Mouse (Mus musculus): ENCODE results near the gene Gm2022. TPM values are rescaled to one million over a fixed set of nuclear protein-coding genes. Genes with fewer than 3 reads are reported as not detected.

The Gm2022 gene
- polyA plus RNA-seq, 1 experiment from 2014 or later: not detected

Other genes with a start within 250 kb of the Gm2022 start
- not detected in 2 replicates for gene Gm21319, start 119.6 kb upstream of the Gm2022 start, polyA plus RNA-seq (2014; fragmentation: Nextera tagmentation; extraction: Ambion mirVana)
- gene Gm21936, start 99.9 kb upstream of the Gm2022 start, polyA plus RNA-seq (2014; fragmentation: Nextera tagmentation; extraction: Ambion mirVana): not detected in 2 replicates
- gene BB287469, start 78.8 kb upstream of the Gm2022 start, polyA plus RNA-seq (2014; fragmentation: Nextera tagmentation; extraction: Ambion mirVana): not detected in 2 replicates
- not detected in 2 replicates for gene Gm2001, start 53.0 kb upstream of the Gm2022 start, polyA plus RNA-seq (2014; fragmentation: Nextera tagmentation; extraction: Ambion mirVana)
- not detected in 2 replicates for gene Gm2016, start 21.3 kb upstream of the Gm2022 start, polyA plus RNA-seq (2014; fragmentation: Nextera tagmentation; extraction: Ambion mirVana)
- gene Gm2035, start 24.5 kb downstream of the Gm2022 start, polyA plus RNA-seq (2014; fragmentation: Nextera tagmentation; extraction: Ambion mirVana): not detected in 2 replicates
- not detected in 2 replicates for gene Gm2042, start 58.7 kb downstream of the Gm2022 start, polyA plus RNA-seq (2014; fragmentation: Nextera tagmentation; extraction: Ambion mirVana)
- gene Gm2075, start 116.5 kb downstream of the Gm2022 start, polyA plus RNA-seq (2014; fragmentation: Nextera tagmentation; extraction: Ambion mirVana): not detected in 2 replicates
- not detected in 2 replicates for gene Gm6803, start 123.4 kb downstream of the Gm2022 start, polyA plus RNA-seq (2014; fragmentation: Nextera tagmentation; extraction: Ambion mirVana)
- gene Gm2056, start 131.6 kb downstream of the Gm2022 start, polyA plus RNA-seq (2014; fragmentation: Nextera tagmentation; extraction: Ambion mirVana): not detected in 2 replicates
- not detected in 2 replicates for gene Gm16368, start 188.3 kb downstream of the Gm2022 start, polyA plus RNA-seq (2014; fragmentation: Nextera tagmentation; extraction: Ambion mirVana)

Data from neural tube, embryonic 11.5 days (tissue).